Mouse (Mus musculus) heart, postnatal 0 days (tissue): Measurements from ENCODE around the gene Lzts3.

Experiments
- CTCF ChIP-seq: IDR thresholded peaks from 2 replicates; pipeline ENCODE4 v1.5.1; 2016; ENCODE audit warnings: antibody characterized with exemption, control low read depth, low read depth
- EP300 ChIP-seq: IDR thresholded peaks from 2 replicates; pipeline ENCODE4 v1.6.1; 2016; ENCODE audit warnings: antibody characterized with exemption, low read depth

GRCm38 (mm10) chr2:130613091-130613490, 29.5 kb downstream of the Lzts3 start:
- TF ChIP-seq CTCF = peak; percentile 28; the same call in 1 of the 2 replicates
- no peak for TF ChIP-seq EP300
